Mouse (Mus musculus): ENCODE measurements around the gene Gbe1. TPM values are rescaled to one million over a fixed set of nuclear protein-coding genes. Genes with fewer than 3 reads are reported as not detected.

The Gbe1 gene
- polyA plus RNA-seq, 1 experiment from 2014 or later = 20.0 TPM

- H3K4me3 ChIP-seq (ENCODE audit: low read depth, low read length) = no peak overlapping the region
- DNase-seq (ENCODE audit: low spot score) (no peak), ATAC-seq (no peak)
- H3K9ac ChIP-seq (replicated peaks; ENCODE audit: low read depth) = no peak overlapping the region
- H3K9me3 ChIP-seq (ENCODE audit: low read length) = no peaks in the 10 kb centered on the region
- TF ChIP-seq CTCF (IDR thresholded peaks at IDR 0.05) (no peak), EP300 (IDR thresholded peaks at IDR 0.05) (no peak)
- no peak overlapping the region for H3K27ac ChIP-seq (ENCODE audit: low read length)
- no peaks in the 10 kb centered on the region for H3K4me1 ChIP-seq (ENCODE audit: insufficient read depth, low read depth, low read length)
- H3K27me3 ChIP-seq (replicated peaks; ENCODE audit: insufficient read depth, low read length) = no peaks in the 10 kb centered on the region
- H3K4me2 ChIP-seq (replicated peaks; ENCODE audit: low read depth, low read length) = no peak overlapping the region
- H3K36me3 ChIP-seq (ENCODE audit: insufficient read depth, low read length) = no peaks in the 10 kb centered on the region
- WGBS = 79% methylated on average over 3 of the region's 3 CpGs
Observed at GRCm38 (mm10) chr16:70618168-70618567, 304.4 kb downstream of the Gbe1 start.
